Mouse (Mus musculus): ENCODE measurements at regions not wholly inside any gene's neighbourhood (a gene's known extent, or its start where the extent isn't known, plus 50 kb on each side); places are given as distances from the start of the nearest gene placed in this dataset.

GRCm38 (mm10) chr3:51132736-51133135 is 91.5 kb upstream of the Noct start:
- ATAC-seq (ENCODE audit: low TSS enrichment): no peak

- ATAC-seq (ENCODE audit: low TSS enrichment): no peak
Measured at GRCm38 (mm10) chr3:51135581-51135980, 88.7 kb upstream of the Noct start.

GRCm38 (mm10) chr3:51137730-51138312 is 86.4 kb upstream of the Noct start:
- no peak for ATAC-seq (ENCODE audit: low TSS enrichment)

- ATAC-seq (ENCODE audit: low TSS enrichment): no peak
Measured at GRCm38 (mm10) chr3:51145985-51146384, 78.3 kb upstream of the Noct start.

GRCm38 (mm10) chr3:51150012-51150411 is 74.2 kb upstream of the Noct start:
- no peak for ATAC-seq (ENCODE audit: low TSS enrichment)

- ATAC-seq (ENCODE audit: low TSS enrichment): no peak
Measured at GRCm38 (mm10) chr3:51151104-51151503, 73.1 kb upstream of the Noct start.

- ATAC-seq (ENCODE audit: low TSS enrichment): no peak
Measured at GRCm38 (mm10) chr3:51155621-51156020, 68.6 kb upstream of the Noct start.

- peak; percentile 79 for ATAC-seq (ENCODE audit: low TSS enrichment)
Measured at GRCm38 (mm10) chr3:51156386-51157290, 67.6 kb upstream of the Noct start.

GRCm38 (mm10) chr3:51157291-51157650 is 67.0 kb upstream of the Noct start:
- no peak for ATAC-seq (ENCODE audit: low TSS enrichment)

- no peak for ATAC-seq (ENCODE audit: low TSS enrichment)
Measured at GRCm38 (mm10) chr3:51158449-51158848, 65.8 kb upstream of the Noct start.

- no peak for ATAC-seq (ENCODE audit: low TSS enrichment)
Measured at GRCm38 (mm10) chr3:51159322-51159721, 64.9 kb upstream of the Noct start.

- ATAC-seq (ENCODE audit: low TSS enrichment): peak; percentile 51
Measured at GRCm38 (mm10) chr3:51159881-51160280, 64.4 kb upstream of the Noct start.

- no peak for ATAC-seq (ENCODE audit: low TSS enrichment)
Measured at GRCm38 (mm10) chr3:51160625-51161024, 63.6 kb upstream of the Noct start.

GRCm38 (mm10) chr3:51169150-51169925 is 54.9 kb upstream of the Noct start:
- no peak for ATAC-seq (ENCODE audit: low TSS enrichment)

- ATAC-seq (ENCODE audit: low TSS enrichment): peak; percentile 98
Measured at GRCm38 (mm10) chr3:51170225-51170852, 53.9 kb upstream of the Noct start.

Data from frontal cortex, adult (tissue).